Mouse (Mus musculus): ENCODE results near the gene Olfr199.
"Not testable (repeated sequence)": the region's sequence is repeated elsewhere in the genome, so short reads cannot be mapped to it uniquely, and the experiment has no call there.

Olfr199 gene

DNA sequence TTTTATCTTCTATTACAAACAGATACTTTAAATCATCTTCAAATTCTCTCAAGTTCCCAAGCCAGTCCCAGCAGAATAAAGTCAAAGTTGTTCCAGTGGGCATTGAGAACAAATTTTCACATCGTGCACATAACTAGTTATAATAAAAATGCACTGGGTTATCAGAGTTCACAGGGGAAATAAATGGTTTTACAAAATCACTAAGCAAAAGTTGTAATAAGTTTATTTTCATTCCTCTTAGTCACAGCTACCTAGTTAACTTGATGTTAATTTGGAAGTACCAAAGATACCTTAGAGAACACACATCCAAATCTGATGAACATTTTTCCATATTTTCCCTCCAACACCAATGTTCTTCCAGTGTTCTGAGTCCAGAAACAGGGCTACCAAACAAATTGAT is at the start of gene Olfr199:
Gene Olfr199, minus strand, starts transcription at position 101 of the 400 bp plus-strand sequence.
- not testable (repeated sequence) for DNase-seq

DNA sequence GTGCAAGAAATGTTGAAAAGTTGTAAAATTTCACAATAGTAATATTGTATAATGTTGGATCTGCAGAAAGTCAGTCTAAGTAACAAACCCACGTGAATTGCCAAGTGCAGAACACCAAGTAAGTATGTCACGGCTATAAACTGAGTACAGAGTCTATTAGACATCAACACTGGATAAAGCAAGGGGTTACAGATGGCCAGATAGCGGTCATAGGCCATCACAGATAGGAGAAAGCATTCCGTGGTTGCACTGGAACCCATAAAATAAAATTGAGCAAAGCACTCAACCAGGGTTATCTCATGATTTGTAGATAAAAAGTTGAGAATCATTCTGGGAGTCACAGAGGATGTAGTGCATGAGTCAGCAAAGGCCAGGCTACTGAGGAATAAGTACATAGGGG is 49.5 kb upstream of the Olfr199 start:
- DNase-seq, result not testable (repeated sequence)

DNA sequence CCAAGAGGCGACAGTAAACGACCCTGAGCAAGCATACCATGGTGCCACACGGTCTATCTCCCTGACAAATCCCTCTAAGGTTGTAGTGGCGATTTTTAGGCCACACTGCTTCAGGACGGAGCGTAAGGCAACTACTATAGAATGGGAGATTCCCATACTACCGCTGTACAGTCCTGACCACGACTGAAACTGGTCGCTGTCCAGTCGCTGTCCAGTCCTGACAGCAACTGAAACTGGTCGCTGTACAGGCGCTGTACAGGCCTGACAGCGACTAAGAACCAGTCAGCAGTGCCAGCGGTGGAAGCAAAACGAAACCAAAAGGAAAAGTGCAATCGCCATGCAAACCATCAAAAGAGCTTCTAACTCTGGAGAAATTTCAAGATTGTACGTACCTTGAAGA is 30.1 kb upstream of the Olfr199 start:
- DNase-seq, result no peak

DNA sequence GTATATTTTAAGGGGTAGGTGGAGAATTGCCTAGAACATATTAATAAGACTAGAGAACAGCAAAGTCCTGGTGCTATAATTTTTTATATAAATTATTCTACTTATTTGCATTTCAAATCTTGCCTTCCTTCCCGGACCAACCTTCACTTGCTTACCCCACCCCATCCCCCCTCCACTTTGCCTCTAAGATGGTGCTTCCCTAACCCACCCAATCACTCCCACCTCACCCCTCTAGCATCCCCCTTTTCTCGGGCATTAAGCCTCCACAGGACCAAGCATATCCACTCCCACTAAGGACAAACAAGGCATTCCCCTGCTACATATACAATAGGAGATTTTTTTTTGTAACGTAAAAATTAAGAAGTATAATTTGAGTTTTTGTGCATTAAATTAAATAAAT is 1.7 kb downstream of the Olfr199 start:
- not testable (repeated sequence) for DNase-seq

DNA sequence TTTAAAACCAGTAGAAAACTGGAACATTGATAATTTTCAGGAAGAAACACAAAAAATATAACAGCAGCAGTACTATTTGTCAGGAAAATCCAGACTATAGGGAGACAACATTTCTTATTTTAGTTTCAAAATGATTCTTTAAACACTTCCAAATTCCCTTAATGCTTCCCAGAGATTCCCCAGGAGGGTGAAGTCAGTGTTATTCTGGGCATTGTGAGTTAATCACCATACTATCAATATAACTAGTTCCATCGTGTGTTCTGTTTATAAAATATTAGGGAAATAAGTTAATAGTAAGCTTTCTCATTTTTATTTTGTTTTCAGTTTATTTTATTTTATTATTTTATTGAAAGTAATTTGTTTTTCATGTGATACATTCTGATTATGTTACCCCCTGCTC is 16.1 kb downstream of the Olfr199 start, which contains the start of gene Olfr198:
Gene Olfr198, minus strand, starts transcription at position 101 of the 400 bp plus-strand sequence.
- not testable (repeated sequence) for DNase-seq

DNA sequence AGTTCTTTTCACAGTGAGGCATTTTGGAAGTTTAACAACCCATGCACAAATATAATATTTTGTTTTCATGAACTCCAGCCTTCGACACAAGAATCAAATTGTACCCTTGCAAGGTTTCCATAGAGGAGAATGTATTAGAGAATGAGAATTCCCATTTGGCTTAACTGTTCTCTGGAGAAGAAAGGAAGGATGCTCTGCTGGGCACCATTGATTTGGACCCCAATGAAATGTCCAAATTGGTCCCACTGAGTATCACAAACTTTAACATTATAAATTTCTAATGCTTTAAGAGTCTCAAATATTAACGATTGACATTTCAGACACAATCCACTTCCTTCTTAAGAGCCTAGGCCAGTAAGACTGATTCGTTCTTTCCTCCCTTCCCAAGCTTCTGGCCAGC is 49.2 kb downstream of the Olfr199 start, which contains the start of gene Olfr196:
Gene Olfr196, minus strand, starts transcription at position 101 of the 400 bp plus-strand sequence.
- DNase-seq, result no peak
